In the genomic region with DNA sequence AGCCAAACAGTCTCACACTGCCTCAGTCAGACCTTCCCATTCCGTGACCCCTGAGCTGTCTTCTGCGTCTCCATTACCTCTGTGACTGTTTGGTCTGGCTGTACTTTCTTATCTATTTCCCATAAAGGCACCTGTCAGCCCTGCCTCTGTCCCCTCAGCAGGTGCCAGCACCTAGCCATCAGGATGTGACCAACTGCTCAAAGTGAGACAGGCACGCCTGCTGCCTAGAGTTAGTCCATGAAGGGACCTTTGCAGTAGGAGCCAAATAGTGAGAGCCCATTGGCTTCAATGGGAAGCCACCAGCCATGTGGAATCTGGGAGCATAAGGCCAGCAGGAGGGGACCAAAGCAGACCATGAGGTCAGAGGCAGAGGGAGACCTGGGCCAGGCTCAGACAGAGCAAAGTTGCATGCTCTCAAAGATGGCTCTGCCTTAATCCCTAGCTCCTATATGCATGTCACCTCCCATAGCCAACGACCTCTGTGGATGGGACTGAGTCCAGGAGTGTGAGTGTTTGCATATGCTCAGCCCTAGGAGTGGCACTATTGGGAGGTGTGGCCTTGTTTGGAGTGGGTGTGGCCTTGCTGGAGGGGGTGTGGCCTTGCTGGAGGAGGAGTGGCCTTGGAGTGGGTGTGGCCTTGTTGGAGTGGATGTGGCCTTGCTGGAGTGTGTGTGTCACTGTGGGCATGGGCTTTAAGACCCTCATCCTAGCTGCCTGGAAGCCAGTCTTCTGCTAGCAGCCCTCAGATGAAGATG, we compare ENCODE assay signal across 9 mouse cellular contexts. TPM values are rescaled to one million over a fixed set of nuclear protein-coding genes. Genes with fewer than 3 reads are reported as not detected.
DNase-seq lines count a peak whose midpoint lies in the region; ATAC-seq and TF ChIP-seq lines count a peak whose summit lies in the region.
"Had no signal": no experiment of that assay in that cellular context is flagged by ENCODE, and none has a peak within 500 bp of the region (broad histone marks: within the 10 kb centered on the region; RNA-seq: fewer than 3 reads in every experiment).

No protein-coding gene starts in this region.

- no peaks in the 10 kb centered on the region for H3K27me3 ChIP-seq in hindbrain, embryonic 12.5 days

- H3K36me3 ChIP-seq in hindbrain, embryonic 12.5 days: no peaks in the 10 kb centered on the region

- no peak overlapping the region for H3K27ac ChIP-seq in hindbrain, embryonic 12.5 days
- H3K27ac ChIP-seq: hindbrain, embryonic 14.5 days had no signal

- TF ChIP-seq CTCF in lung, adult 2 months (IDR thresholded peaks at IDR 0.05; ENCODE audit: insufficient read depth, low read length): no peak

- peaks cover 10% of the 10 kb centered on the region for H3K4me1 ChIP-seq in lung, adult 2 months (ENCODE audit: control insufficient read depth, insufficient read depth, low read length)
- peaks cover 31% of the 10 kb centered on the region for H3K4me1 ChIP-seq in hindbrain, embryonic 12.5 days

- no peak overlapping the region for H3K4me3 ChIP-seq in lung, adult 2 months (replicated peaks; ENCODE audit: extremely low read depth, low read depth, low read length)
- no peak overlapping the region for H3K4me3 ChIP-seq in hindbrain, embryonic 12.5 days

- ATAC-seq in hindbrain, embryonic 12.5 days (ENCODE audit: low FRiP score): no peak

- TF ChIP-seq POLR2A in lung, adult 2 months (IDR thresholded peaks at IDR 0.05; ENCODE audit: borderline replicate concordance, extremely low read depth, low read depth, low read length): no peak

- no peak overlapping the region for H3K4me2 ChIP-seq in hindbrain, embryonic 12.5 days (replicated peaks)
- H3K4me2 ChIP-seq: hindbrain, embryonic 14.5 days had no signal

- no peaks in the 10 kb centered on the region for H3K9me3 ChIP-seq in hindbrain, embryonic 12.5 days (replicated peaks)

- peak; percentile 72 for DNase-seq in cerebellum, adult 9-10 months
- DNase-seq in cerebellum, postnatal 25 days: no peak
- DNase-seq in 3T3-L1 (ENCODE audit: low read depth, low spot score) (peak; percentile 17), NIH3T3 (ENCODE audit: low read depth) (peak; percentile 43)
- peak; percentile 50 for DNase-seq in lung, adult 2 months
- no peak for DNase-seq in layer of hippocampus, adult 18-20 months (ENCODE audit: low spot score in 2 of 2)
- no peak for DNase-seq in right cerebral cortex, adult 18-20 months

- 57% methylated on average over 4 of the region's 4 CpGs for WGBS in lung, adult 2 months
- WGBS in hindbrain, embryonic 12.5 days: 68% methylated on average over 4 of the region's 4 CpGs

- no peak overlapping the region for H3K9ac ChIP-seq in hindbrain, embryonic 12.5 days
- H3K9ac ChIP-seq: hindbrain, embryonic 14.5 days had no signal

RNA-seq across cellular contexts. Expression of a gene that starts 3.0 kb away (rescaled TPM):
- polyA plus RNA-seq in lung, adult 2 months (2012; rRNA removed): 10.2 and 10.8 TPM in 2 replicates
- 10 to 100 TPM; 13.8 to 15.1 TPM for total RNA-seq in layer of hippocampus, adult 18-20 months (2021)
- polyA plus RNA-seq in hindbrain, embryonic 12.5 days (2016; fragmentation: Nextera tagmentation; extraction: Ambion mirVana): 11.9 and 12.2 TPM in 2 replicates

RNA-seq across cellular contexts. Expression of a gene that starts 59.1 kb away (rescaled TPM):
- 155 and 180 TPM in 2 replicates for polyA plus RNA-seq in lung, adult 2 months (2012; rRNA removed)
- total RNA-seq in layer of hippocampus, adult 18-20 months (2021): 100 to 1,000 TPM; 151 to 155 TPM
- 115 and 142 TPM in 2 replicates for polyA plus RNA-seq in hindbrain, embryonic 12.5 days (2016; fragmentation: Nextera tagmentation; extraction: Ambion mirVana)

Comparison
In these comparisons a context has a peak if more than half of its experiments do, and no peak if none do; other contexts are left out.
1. DNase-seq: peak in cerebellum, adult 9-10 months (single experiment), 3T3-L1 (single experiment), NIH3T3 (single experiment) and lung, adult 2 months (single experiment); none in cerebellum, postnatal 25 days (0 of 2), layer of hippocampus, adult 18-20 months (0 of 2) and right cerebral cortex, adult 18-20 months (single experiment).